In genomic region chr19:6979486-6980380, GRCm38 (mm10) we compare ENCODE assay signal across 8 mouse cellular contexts. TPM values are rescaled to one million over a fixed set of nuclear protein-coding genes. Genes with fewer than 3 reads are reported as not detected.
DNase-seq lines count a peak whose midpoint lies in the region; ATAC-seq lines count a peak whose summit lies in the region.

No protein-coding gene starts in this region.

- ATAC-seq in inflammation-experienced regulatory T-cells, adult 6 months: peak; percentile 90
- peak; percentile 83 for ATAC-seq in megakaryocyte-erythroid progenitor cell, adult 5-6 weeks (replicated peaks; ENCODE audit: low FRiP score, low TSS enrichment, poor library complexity, severe bottlenecking)

- intact Hi-C loops in gastrocnemius, postnatal 14 days (cut with DNase I; ENCODE audit: low total_unique reads): no loop called here
- intact Hi-C loops in left cerebral cortex, postnatal 10 days (cut with DNase I): loop anchor here (5.0 kb wide), 1 partner anchor 37 kb away; the partner anchor contains the start of genes Bad and Gpr137

- peak; percentile 100 for DNase-seq in adrenal gland, adult (ENCODE audit: inconsistent age in 2 of 2, low spot score in 1 of 2)
- DNase-seq in embryo, embryonic 10.5 days (ENCODE audit: low spot score): peak; percentile 100
- DNase-seq in gastrocnemius, postnatal 14 days: peak; percentile 100
- peak; percentile 99 to 100 for DNase-seq in left cerebral cortex, postnatal 10 days (ENCODE audit: extremely low spot score in 1 of 2, low spot score in 2 of 2)
- peak; percentile 99 for DNase-seq in right cerebral cortex, postnatal 25 days
- DNase-seq in urinary bladder, postnatal 4 days (ENCODE audit: low spot score in 2 of 2): peak; percentile 99 to 100

RNA-seq across cellular contexts. Expression of gene Fkbp2, which starts 0.6 kb away (rescaled TPM):
- total RNA-seq in gastrocnemius, postnatal 14 days (2021): 10 to 100 TPM; 13.0 to 13.7 TPM
- 100 to 1,000 TPM in 1 of 3 experiments, 10 to 100 TPM in 2; 44.0 to 102 (median 47.1) TPM for polyA plus RNA-seq in inflammation-experienced regulatory T-cells, adult 6 months (2017; shearing (Covaris generic))
- 10 to 100 TPM; 65.3 to 65.5 TPM for total RNA-seq in left cerebral cortex, postnatal 10 days (2021)
- 63.5 and 120 TPM in 2 replicates for total RNA-seq in megakaryocyte-erythroid progenitor cell, adult 5-6 weeks (2014; fragmentation: Nextera tagmentation)
- total RNA-seq in megakaryocyte-erythroid progenitor cell, adult 5-6 weeks (2017): 72.8 and 85.4 TPM in 2 replicates

RNA-seq across cellular contexts. Expression of gene Plcb3, which starts 3.5 kb away (rescaled TPM):
- total RNA-seq in gastrocnemius, postnatal 14 days (2021): 10 to 100 TPM; 10.9 to 11.6 TPM
- polyA plus RNA-seq in inflammation-experienced regulatory T-cells, adult 6 months (2017; shearing (Covaris generic)): 1 to 10 TPM; 2.8 to 4.3 (median 3.6) TPM
- 10 to 100 TPM; 11.2 to 11.6 TPM for total RNA-seq in left cerebral cortex, postnatal 10 days (2021)
- 12.1 and 18.6 TPM in 2 replicates for total RNA-seq in megakaryocyte-erythroid progenitor cell, adult 5-6 weeks (2014; fragmentation: Nextera tagmentation)
- 4.3 and 4.8 TPM in 2 replicates for total RNA-seq in megakaryocyte-erythroid progenitor cell, adult 5-6 weeks (2017)

RNA-seq across cellular contexts. Expression of gene Ppp1r14b, which starts 5.0 kb away (rescaled TPM):
- 100 to 1,000 TPM; 139 to 184 TPM for total RNA-seq in gastrocnemius, postnatal 14 days (2021)
- polyA plus RNA-seq in inflammation-experienced regulatory T-cells, adult 6 months (2017; shearing (Covaris generic)): 10 to 100 TPM; 18.2 to 35.2 (median 29.7) TPM
- total RNA-seq in left cerebral cortex, postnatal 10 days (2021): 10 to 100 TPM; 97.2 to 98.4 TPM
- 316 and 412 TPM in 2 replicates for total RNA-seq in megakaryocyte-erythroid progenitor cell, adult 5-6 weeks (2014; fragmentation: Nextera tagmentation)
- 174 and 192 TPM in 2 replicates for total RNA-seq in megakaryocyte-erythroid progenitor cell, adult 5-6 weeks (2017)

RNA-seq across cellular contexts. Expression of gene Vegfb, which starts 7.7 kb away (rescaled TPM):
- total RNA-seq in gastrocnemius, postnatal 14 days (2021): 100 to 1,000 TPM in 1 of 2 experiments, 10 to 100 TPM in 1; 90.8 to 118 TPM
- 1 to 10 TPM; 2.5 to 3.6 (median 3.5) TPM for polyA plus RNA-seq in inflammation-experienced regulatory T-cells, adult 6 months (2017; shearing (Covaris generic))
- 10 to 100 TPM; 72.6 to 72.8 TPM for total RNA-seq in left cerebral cortex, postnatal 10 days (2021)
- 56.3 and 71.4 TPM in 2 replicates for total RNA-seq in megakaryocyte-erythroid progenitor cell, adult 5-6 weeks (2014; fragmentation: Nextera tagmentation)
- 13.2 and 16.9 TPM in 2 replicates for total RNA-seq in megakaryocyte-erythroid progenitor cell, adult 5-6 weeks (2017)

RNA-seq across cellular contexts. Expression of gene Dnajc4, which starts 12.6 kb away (rescaled TPM):
- 10 to 100 TPM; 30.7 to 32.4 TPM for total RNA-seq in gastrocnemius, postnatal 14 days (2021)
- polyA plus RNA-seq in inflammation-experienced regulatory T-cells, adult 6 months (2017; shearing (Covaris generic)): 10 to 100 TPM; 34.1 to 59.7 (median 59.0) TPM
- total RNA-seq in left cerebral cortex, postnatal 10 days (2021): 10 to 100 TPM; 15.8 to 19.4 TPM
- 15.0 and 17.0 TPM in 2 replicates for total RNA-seq in megakaryocyte-erythroid progenitor cell, adult 5-6 weeks (2014; fragmentation: Nextera tagmentation)
- total RNA-seq in megakaryocyte-erythroid progenitor cell, adult 5-6 weeks (2017): 8.5 and 11.5 TPM in 2 replicates

Comparison
In these comparisons a context has a peak if more than half of its experiments do, and no peak if none do; other contexts are left out.
1. Peak in every context shown above with its lines: DNase-seq and ATAC-seq.
2. RNA of gene Fkbp2, which starts 0.6 kb away (total RNA-seq): 63.5 to 120 TPM in megakaryocyte-erythroid progenitor cell, adult 5-6 weeks and 65.3 to 65.5 TPM in left cerebral cortex, postnatal 10 days; 13.0 to 13.7 TPM in gastrocnemius, postnatal 14 days; every median in the first group is over 4 times any median in the second.